Mouse (Mus musculus) spleen, adult 10 weeks (tissue): ENCODE measurements around the gene Kcnip3. TPM values are rescaled to one million over a fixed set of nuclear protein-coding genes. Genes with fewer than 3 reads are reported as not detected.

Experiments used
- polyA plus RNA-seq: library from polyadenylated mRNA; stranded (reverse); fragments of 350-450 nt; fragmentation: Illumina TruSeq; extraction: RNeasy Lipid Tissue Mini Kit (QIAGEN cat#74804); gene quantifications from one replicate; pipeline ENCODE4 v1.2.3, GENCODE M21; 2015; ENCODE audit warnings: low replicate concordance; ENCODE audit not compliant: insufficient read depth

Gene Kcnip3
- polyA plus RNA-seq, result 2.9 TPM

DNA sequence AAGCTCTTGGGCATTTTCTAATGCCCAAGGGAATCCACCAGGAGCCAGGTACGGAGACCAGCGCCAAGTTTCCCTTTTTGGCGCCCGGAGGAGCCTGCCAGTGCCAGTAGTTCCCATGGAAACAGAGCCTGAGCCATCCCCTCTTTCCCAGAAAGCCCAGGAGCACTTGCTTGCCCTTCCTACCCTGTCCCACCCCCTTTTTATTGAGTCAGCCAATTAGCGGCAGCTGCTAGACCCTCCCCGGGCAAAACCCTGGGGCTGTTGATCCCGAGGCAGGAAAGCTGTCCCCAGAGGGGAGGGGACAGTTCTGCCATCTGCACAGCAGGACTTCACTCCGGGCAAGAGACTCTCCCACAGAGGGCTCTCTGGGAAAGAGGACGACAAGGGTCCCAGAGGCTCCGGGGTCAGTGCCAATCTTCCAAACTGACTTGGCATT, at the start of gene Kcnip3:
Gene Kcnip3 (minus strand): TSS at position 89 of the 436 bp plus-strand sequence.

DNA sequence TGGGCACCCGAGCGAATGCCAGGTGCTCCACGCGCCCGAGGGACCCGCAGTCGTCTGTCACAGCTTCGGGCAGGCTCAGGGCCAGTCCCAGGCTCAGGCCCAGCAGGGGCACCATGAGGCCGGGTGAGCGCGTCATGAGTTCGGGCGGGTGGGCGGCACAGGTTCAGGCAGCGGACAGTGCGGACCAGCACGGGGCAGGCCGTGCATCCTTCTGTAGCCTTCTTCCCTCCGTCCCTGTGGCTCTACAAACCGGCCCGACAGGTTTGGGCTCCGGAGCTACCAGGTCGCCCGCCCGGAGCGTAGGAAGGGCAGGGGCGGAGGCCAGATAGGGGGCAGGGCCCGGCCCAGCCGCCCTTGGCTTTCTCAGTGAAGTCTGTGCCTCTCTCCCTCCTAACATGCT, 19.3 kb upstream of the Kcnip3 start, which contains the start of gene Prom2:
Gene Prom2 (minus strand): TSS at position 283 of the 400 bp plus-strand sequence.

DNA sequence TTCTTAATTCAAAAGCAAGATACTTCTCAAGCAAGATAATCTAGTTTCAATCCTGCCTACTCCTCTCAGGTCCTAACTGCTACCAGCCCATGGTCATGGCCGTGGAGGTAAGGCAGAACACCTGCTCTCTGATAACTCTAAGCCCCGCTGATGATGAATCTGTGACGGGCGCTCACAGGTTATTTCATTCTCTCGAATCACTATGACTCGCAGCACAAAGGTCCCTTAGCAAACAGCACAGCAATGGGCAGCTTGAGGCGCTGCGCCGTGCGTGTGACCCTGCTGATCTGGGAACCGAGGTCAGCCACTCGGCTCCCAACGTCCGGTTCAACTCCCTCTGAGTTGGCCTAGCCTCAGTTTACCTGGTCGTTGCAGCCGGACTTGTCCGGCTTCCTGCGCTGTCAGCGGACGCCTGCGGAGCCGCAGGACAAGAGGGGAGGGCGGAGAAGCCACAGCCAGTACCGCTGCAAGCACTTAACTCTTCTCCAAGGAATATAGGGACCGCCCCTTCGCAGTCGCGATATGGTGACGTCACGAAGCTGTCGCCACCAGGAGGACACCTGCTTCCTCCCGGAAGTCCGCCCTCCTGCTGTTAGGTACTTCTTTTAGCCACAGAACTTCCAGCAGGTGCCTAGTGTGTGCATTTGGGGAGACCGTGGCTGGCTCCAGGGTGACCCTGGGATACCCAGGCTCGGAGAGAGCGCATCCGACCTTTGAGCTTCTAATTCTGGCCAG, 77.7 kb downstream of the Kcnip3 start, which contains the start of gene Fahd2a:
Gene Fahd2a (minus strand): TSS at position 511 of the 735 bp plus-strand sequence.

DNA sequence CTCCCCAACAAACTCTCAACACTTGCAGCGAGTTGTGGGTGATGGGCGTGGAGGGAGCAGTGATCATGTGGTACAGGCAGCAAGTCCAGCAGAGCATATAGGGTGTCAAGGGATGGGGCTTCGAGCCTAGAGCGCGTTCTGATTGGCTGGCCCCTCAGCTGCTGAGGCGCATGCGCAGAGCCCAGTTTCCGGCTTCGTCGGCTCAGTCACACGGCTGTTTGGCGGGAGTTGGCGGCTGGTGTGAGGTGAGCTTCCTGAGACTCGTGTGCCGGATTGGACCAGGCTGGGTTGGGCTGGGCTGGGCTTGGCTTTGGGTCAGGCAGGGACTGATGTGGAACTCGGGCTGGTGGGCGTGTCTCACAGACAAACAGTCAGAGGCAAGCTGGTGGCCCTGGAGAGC, 96.9 kb downstream of the Kcnip3 start, which contains the start of gene Gpat2:
Gene Gpat2 (plus strand): TSS at position 223 of the 400 bp plus-strand sequence.

Other genes starting within 250 kb of the Kcnip3 start
- gene Dusp2, start 185.9 kb downstream of the Kcnip3 start, polyA plus RNA-seq, result 67.0 TPM
- 0.17 TPM for gene Astl, start 183.5 kb downstream of the Kcnip3 start, polyA plus RNA-seq
- gene Adra2b, start 158.9 kb downstream of the Kcnip3 start, polyA plus RNA-seq, result 0.51 TPM
- gene Gpat2, start 96.9 kb downstream of the Kcnip3 start, polyA plus RNA-seq, result 0.11 TPM
- 14.6 TPM for gene Fahd2a, start 77.5 kb downstream of the Kcnip3 start, polyA plus RNA-seq
- not detected for gene Prom2, start 19.4 kb upstream of the Kcnip3 start, polyA plus RNA-seq
- gene Zfp661, start 65.0 kb upstream of the Kcnip3 start, polyA plus RNA-seq, result 5.0 TPM
- gene Mrps5, start 65.1 kb upstream of the Kcnip3 start, polyA plus RNA-seq, result 50.2 TPM
- gene Mal, start 134.6 kb upstream of the Kcnip3 start, polyA plus RNA-seq, result 5.2 TPM
- 0.19 TPM for gene Mall, start 207.8 kb upstream of the Kcnip3 start, polyA plus RNA-seq